Mouse (Mus musculus) right cerebral cortex, postnatal 4 days (tissue): ENCODE measurements around the gene Rnf34.
A peak's percentile ranks its signal among the peaks of the same experiment; 100 is the strongest.

Experiments
- DNase-seq: peaks from one replicate; pipeline ENCODE4 v3.0.0-alpha.2; 2022

Gene Rnf34

DNA sequence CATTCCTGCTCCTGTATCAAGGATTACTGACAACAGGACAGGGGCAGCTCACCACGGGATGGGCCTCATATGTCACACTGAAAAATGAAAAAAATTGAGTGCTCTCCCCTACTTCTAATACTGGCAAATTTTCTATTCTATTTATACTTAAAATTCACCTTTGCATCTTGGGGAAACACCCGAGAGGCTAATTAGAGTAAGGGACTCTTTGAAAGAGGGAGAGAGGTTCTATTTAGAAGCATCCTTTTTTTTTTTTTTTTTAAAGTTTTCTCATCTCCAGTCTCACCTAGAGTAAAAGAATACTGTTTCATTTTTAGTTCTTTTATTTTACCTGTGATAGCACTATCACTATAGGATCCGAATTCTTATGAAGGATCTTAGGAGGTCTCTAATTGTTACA lies 24.5 kb downstream of the Rnf34 start:
- DNase-seq, result no peak

DNA sequence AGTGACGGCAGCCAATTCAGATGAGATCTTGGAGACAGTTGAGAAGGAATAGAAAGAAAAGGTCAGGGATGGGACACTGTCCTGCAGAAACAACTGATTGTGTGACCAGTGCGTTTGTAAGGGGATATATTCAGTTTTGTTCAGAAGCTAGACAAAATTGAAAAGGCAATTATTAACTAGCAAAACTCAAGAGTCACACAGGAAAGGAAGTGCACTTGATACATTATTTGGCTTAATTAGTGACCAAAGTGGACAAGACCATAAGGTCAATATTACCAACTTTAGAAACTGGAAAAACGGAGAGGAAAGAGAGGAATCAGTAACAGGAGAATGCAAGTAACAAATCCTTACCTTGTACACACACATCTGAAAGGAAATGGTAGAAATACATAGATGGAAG lies 26.8 kb downstream of the Rnf34 start:
- DNase-seq, result no peak

DNA sequence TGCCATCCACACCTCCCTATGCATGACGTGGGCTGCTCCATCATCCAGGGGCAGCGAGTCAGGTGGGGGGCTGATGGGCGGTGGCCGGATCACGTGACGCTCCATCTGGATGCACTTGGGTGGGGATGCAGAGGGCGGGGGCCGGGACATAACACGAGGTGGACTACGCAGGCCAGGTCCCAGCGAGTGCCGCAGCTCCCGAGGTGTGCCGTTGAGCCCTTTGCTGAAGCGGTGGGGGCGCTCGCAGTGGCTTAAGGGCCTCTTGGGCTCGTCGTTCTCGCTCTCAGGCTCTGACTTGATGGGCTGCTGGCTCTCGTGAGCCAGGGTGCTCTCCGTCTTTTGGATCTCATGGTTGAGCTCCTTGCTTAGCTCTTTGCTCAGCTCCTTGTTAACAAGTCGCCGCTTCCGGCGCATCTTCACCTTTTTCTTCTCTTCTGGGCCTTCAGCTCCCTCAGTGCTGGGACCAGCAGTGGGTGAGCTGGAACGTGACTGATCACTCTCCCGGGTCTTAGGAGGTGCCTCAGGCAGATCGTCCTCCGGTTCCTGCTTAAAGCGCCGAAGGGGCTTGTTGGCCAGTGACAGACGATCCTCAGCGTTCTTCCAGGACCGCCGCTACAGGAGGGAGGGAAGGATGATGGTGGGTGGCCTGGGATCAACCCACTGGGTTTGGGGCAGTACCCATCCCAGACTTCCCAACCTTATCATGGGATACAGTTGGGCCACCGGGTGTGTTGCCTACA lies 30.6 kb downstream of the Rnf34 start:
- no peak for DNase-seq

GRCm38 (mm10) chr5:122881313-122881712 lies 31.5 kb downstream of the Rnf34 start:
- peak; percentile 72 for DNase-seq

GRCm38 (mm10) chr5:122882256-122883050 lies 32.6 kb downstream of the Rnf34 start:
- DNase-seq, result no peak

DNA sequence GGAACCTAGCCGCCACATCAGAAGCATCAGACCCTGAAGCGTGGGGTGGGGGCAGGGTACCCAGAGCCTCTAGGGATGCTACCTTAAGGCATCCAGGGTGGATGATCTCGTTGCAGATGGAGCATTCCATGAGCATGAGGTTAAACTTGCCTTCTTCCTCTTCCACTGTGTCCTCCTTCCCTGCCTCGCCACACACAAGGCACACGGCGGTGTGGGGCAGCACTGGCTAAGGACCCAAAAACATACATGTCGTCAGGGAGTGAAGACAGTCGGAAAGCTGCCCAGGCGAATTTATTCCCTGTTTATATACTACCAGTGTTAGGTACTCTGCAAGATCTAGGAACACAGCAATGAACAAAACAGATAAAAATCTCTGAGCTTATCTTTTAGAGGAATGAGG lies 33.4 kb downstream of the Rnf34 start:
- DNase-seq, result no peak

DNA sequence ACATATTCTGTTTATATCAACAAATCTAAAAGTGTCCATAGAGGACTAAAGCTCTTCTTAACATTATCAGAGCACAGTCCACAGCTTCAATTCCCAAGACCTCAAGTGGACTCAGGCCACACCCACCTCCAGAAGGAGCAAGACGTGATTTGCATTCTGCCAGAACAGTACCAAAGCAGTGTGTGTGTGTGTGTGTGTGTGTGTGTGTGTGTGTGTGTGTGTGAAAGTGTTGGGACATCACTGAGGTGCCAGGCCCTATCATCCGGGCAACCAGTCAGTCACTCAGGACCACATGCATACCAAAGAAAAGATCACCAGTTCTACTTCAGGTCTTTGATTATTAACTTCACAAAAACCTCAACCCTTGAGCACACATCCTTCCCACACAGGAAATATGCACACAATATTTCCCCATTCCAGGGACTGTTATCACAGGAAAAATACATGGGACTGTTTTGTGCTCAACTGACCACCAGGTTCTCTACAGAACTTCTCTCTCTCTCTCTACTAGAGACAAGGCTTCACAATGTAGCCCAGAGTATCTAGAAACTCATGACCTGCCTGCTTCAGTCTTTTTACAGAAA lies 33.9 kb downstream of the Rnf34 start:
- DNase-seq, result no peak

GRCm38 (mm10) chr5:122884594-122885348 lies 34.9 kb downstream of the Rnf34 start:
- DNase-seq, result no peak

DNA sequence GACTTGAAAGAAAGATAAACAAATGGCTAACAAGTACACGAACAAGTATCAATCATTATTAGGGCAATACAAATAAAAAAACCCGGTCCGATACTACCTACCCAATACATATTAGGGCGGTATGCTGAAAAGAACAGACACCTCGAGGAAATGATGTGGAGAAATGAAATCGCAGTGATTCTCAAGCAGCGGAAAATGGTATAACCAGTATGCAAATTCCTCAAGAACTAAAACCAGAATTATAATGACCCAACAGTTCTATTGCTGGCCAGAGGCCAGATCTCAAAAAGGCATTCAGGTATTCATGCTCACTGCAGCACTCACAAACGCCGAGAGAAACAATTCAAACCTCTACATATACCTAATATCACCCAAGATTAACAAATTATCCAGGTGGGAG lies 37.2 kb downstream of the Rnf34 start:
- DNase-seq, result no peak

DNA sequence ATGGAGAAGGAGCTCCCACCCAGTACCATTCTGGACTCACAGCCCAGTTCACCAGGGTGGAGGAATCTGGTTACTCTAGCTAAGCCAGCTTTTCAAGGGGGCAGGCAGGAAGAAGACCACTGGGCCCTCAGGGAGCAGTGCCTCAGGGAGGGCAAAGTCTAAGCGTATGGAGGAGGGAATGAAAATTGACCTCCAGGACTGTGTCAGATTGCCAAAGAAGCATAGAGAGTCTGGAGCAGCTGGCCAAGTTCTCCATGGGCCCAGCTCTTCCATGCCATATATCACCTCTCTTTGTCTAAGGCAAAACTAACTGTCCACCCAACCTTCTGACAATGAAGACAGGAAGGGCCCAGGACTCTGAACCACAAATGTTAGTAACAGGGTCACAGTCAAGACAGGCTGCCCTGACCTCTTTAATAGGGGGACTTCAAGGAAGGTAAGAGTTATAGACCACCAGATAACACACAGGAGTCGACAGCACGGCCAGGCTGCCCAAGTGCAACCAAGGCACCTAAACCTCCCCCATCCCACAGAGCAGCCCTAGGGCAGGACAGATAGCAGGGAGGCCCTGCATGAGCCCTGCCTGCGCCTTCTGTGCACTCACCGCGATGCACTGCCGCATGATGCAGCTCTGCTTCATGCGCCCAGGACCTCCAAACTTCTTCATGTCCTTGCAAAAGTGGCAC lies 38.2 kb downstream of the Rnf34 start:
- no peak for DNase-seq

DNA sequence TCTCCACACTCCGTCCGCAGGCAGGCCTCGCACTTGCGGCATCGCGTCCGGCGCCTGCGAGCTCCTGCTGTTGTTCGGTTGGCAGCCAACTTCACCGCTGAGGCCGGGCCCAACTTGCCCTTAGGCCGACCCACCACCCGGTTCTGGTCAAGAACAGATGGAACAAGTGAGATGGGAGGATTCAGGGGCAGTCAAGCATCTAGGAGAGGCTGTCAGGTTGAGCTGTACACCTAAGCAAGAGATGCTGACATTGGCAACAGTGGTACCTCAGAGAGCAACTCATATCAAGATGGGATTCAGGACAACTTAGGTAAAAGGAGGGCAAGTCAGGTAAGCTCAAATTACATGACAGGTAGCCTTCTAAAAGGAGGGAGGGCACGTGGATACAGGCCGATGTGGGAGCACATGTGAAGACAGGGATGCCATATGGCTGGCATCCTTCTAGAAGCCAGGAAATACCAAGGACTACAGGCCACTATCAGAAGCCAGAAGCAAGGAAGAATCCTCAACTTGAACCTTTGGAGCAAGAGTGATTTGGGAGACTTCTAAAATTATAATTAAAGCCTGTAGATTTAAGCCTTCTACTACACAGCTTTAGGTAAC lies 38.9 kb downstream of the Rnf34 start:
- no peak for DNase-seq

GRCm38 (mm10) chr5:122890396-122890795 lies 40.5 kb downstream of the Rnf34 start:
- DNase-seq, result no peak

GRCm38 (mm10) chr5:122893270-122893669 lies 43.4 kb downstream of the Rnf34 start:
- DNase-seq, result no peak

- peak; percentile 74 for DNase-seq
Observed at GRCm38 (mm10) chr5:122894007-122894637, 44.3 kb downstream of the Rnf34 start.

DNA sequence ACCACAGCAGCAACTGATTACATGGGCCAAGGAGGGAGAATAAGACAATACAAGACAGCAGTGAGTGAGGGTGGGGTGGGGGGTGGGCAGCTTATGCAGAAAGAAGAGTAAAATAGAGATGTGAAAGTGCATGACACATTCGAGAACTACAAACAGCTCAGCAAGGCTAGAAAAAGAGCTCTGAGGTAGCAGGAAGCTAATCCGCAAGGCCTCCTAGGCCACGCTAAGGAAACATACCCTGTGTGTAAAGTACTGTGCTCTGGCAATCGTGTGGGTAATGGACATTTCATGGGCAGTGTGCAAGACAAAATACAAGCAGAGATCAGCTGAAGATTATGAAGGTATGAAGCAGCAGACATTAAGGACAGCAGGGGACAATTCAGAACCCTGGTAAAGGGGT lies 45.0 kb downstream of the Rnf34 start:
- no peak for DNase-seq

GRCm38 (mm10) chr5:122898153-122898552 lies 48.3 kb downstream of the Rnf34 start:
- DNase-seq, result no peak

DNA sequence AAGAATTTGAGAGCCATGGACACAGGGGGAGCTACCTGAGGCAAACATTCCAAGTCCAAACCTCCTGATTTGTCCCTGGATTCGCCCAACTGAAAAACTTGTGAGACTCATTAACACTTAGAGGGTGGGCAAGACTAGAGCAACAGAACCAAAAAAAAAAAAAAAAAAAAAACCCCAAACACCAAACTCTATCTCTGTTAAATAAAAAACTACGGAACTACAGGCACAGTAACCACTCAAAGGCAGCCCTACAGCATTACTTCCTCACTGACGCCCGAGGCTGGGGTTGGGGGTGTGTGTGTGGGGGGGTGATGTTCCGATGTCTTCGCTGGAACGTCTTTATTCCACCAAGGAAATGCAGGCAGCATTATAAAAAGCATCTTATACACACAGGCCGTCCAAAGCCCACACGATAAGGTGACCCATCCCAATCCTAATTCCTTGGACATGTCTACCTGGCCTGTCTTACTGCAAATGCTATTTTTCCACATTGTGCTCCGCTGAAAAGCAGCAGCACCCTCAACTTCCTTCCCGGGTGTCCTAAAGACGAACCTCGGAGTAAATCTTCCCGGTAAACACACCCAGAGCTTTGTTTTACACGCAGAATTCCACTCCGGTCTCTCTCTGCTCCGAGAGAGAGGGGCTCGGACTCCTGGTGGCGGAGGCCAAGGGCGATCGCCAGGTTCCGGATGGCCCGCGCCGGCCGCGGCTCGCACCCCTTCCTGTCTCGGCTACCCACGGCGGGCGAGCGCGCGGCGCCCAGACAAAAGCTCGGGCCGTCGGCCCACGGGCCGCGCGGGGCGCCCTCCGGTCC lies 49.3 kb downstream of the Rnf34 start:
- peak; percentile 24 for DNase-seq

DNA sequence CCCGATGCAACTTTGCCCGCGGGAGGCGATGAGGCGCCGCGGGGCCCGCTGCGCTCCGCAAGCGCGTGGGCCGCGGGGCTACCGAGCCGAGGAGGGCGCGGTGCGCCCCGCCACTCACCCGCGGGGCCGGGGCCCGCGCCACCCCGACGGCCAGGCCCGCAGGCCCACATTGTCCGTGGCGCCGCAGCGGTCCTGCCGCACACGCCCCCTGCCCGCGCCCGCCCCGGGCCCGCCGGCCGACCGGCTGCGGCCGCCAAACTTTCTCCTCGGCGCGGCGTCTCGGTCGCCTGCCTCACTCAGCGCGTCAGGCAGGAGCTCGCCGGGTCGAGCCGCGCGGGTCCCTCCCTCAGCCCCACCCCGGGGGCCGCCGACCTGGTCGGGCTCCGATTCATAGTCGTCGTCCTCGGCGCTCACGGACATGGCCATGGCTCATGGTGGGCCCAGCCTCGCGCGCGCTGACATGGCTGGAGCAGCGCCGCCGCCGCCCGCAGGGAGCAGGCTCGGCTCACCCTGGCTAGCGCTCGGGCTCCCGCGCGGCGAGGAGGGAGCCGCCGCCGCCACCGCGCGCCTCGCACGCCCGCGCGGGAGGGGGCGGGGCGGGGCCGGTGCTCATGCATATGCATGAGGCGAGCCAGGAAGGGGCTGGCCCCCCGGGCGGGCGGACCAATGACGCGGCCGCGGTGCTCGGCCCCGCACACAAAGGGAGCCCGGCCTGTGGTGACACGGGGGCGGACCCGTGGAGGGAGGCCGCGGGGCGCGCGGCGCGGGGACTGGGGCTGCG lies 50.1 kb downstream of the Rnf34 start:
- DNase-seq, result peak; percentile 95

DNA sequence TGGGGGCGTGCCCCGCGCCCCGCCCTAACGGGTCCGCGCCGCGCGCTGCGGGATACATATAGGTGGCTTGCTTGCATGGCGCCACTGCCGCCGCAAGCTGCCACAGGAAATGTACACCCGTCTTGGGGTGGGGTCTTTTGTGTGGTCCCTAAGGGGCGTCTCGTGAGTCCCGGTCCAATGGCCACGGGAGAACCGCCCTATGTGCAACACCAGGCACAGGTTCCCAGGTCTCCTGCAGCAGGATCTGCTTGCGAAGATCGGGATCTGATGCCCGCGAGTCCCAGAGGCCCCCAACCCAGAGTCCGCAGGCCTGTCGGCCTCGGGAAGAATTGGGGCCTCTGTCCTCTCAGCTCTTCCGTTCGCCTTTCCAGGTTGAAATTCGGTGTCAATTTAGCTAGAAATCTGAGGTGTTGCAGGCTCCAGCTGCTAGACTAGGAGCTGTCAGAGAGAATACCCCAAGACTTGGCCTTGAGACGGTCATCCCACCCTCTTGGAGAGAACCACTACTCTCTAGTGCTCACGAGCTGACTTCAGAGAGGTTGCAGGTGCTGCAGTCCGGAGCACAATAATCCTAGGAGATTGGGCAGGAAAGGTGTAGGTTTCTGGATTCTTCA lies 50.8 kb downstream of the Rnf34 start:
- DNase-seq, result no peak

GRCm38 (mm10) chr5:122901179-122901578 lies 51.3 kb downstream of the Rnf34 start:
- no peak for DNase-seq
